Mouse (Mus musculus) CH12.LX (cell line): ENCODE measurements at regions not wholly inside any gene's neighbourhood (a gene's known extent, or its start where the extent isn't known, plus 50 kb on each side); places are given as distances from the start of the nearest gene placed in this dataset.

Experiments
- BHLHE40 ChIP-seq: IDR thresholded peaks from 2 replicates; pipeline ENCODE4 v1.6.1; 2011; ENCODE audit warnings: mild to moderate bottlenecking, low read depth, low read length, improper control_type of control experiment
- CTCF ChIP-seq, 2 experiments: IDR thresholded peaks in 1 of 2; conservative IDR thresholded peaks in 1 of 2; 2 replicates each; pipeline ENCODE4 v1.5.1; 2011 to 2012; ENCODE audit warnings: low read depth in 2 of 2, low read length in 2 of 2, improper control_type of control experiment in 1 of 2, inconsistent platforms in 1 of 2, mild to moderate bottlenecking in 1 of 2, moderate library complexity in 1 of 2
- E2F4 ChIP-seq: IDR thresholded peaks from 2 replicates; pipeline ENCODE4 v1.6.1; 2011; ENCODE audit warnings: low read depth, low read length, improper control_type of control experiment; ENCODE audit not compliant: insufficient replicate concordance
- EP300 ChIP-seq: IDR thresholded peaks from 2 replicates; pipeline ENCODE4 v1.6.1; 2011; ENCODE audit warnings: low read length, improper control_type of control experiment
- POLR2A ChIP-seq: IDR thresholded peaks from 2 replicates; pipeline ENCODE4 v1.6.1; 2011; ENCODE audit warnings: low read depth, mild to moderate bottlenecking, improper control_type of control experiment, low read length
- RAD21 ChIP-seq: IDR thresholded peaks from 2 replicates; pipeline ENCODE4 v1.6.1; 2011; ENCODE audit warnings: low read depth, mild to moderate bottlenecking, low read length, improper control_type of control experiment, moderate library complexity
- TCF12 ChIP-seq: IDR thresholded peaks from 2 replicates; pipeline ENCODE4 v1.6.1; 2014; ENCODE audit warnings: low read depth, mild to moderate bottlenecking, inconsistent platforms, low read length, improper control_type of control experiment
- ZNF384 ChIP-seq: IDR thresholded peaks from 2 replicates; pipeline ENCODE4 v1.6.1; 2012; ENCODE audit warnings: low read depth, low read length, improper control_type of control experiment, inconsistent platforms

- TF ChIP-seq POLR2A (no peak), EP300 (no peak), ZNF384 (no peak), RAD21 (no peak), E2F4 (no peak), CTCF (conservative IDR thresholded peaks at IDR 0.05 in 1 of 2, IDR thresholded peaks at IDR 0.05 in 1 of 2; ENCODE audit: low read depth in 2 of 2, low read length in 2 of 2) (no peak), BHLHE40 (no peak), TCF12 (no peak)
These were observed 901.9 kb upstream of the Car8 start for GRCm38 (mm10) chr4:9140691-9141090.
